Mouse (Mus musculus) MEL (cell line): Measurements from ENCODE around the gene Neil1. TPM values are rescaled to one million over a fixed set of nuclear protein-coding genes. Genes with fewer than 3 reads are reported as not detected.

ENCODE experiments used
- DNase-seq: peaks from one replicate; pipeline ENCODE4 v3.0.0; 2011; ENCODE audit warnings: low read depth, low spot score
- H3K27ac ChIP-seq: 2 replicates; pipeline ENCODE4 v1.5.1; 2012; ENCODE audit warnings: low read depth, mild to moderate bottlenecking, control low read depth, low read length, moderate library complexity; ENCODE audit not compliant: control insufficient read depth
- H3K27me3 ChIP-seq, 2 experiments: fragments of 150-350 bp in 1 of 2; sonication (generic) in 1 of 2; 2 replicates each; pipeline ENCODE4 v1.6.1; 2012; ENCODE audit warnings: low read length in 2 of 2, mild to moderate bottlenecking in 2 of 2, improper control_type of control experiment in 1 of 2, moderate library complexity in 1 of 2; ENCODE audit not compliant: insufficient read depth in 2 of 2, control insufficient read depth in 1 of 2
- H3K36me3 ChIP-seq, 2 experiments: 2 replicates each; pipeline ENCODE4 v1.6.1; 2012 to 2014; ENCODE audit warnings: low read length in 2 of 2, improper control_type of control experiment in 1 of 2, inconsistent platforms in 1 of 2, mild to moderate bottlenecking in 1 of 2; ENCODE audit not compliant: insufficient read depth in 2 of 2, control insufficient read depth in 1 of 2
- H3K4me1 ChIP-seq, 2 experiments: fragments of 150-350 bp in 1 of 2; sonication (generic) in 1 of 2; 2 replicates each; pipeline ENCODE4 v1.6.1; 2012; ENCODE audit warnings: low read length in 2 of 2, improper control_type of control experiment in 1 of 2, mild to moderate bottlenecking in 1 of 2; ENCODE audit not compliant: insufficient read depth in 2 of 2, control insufficient read depth in 1 of 2
- H3K4me3 ChIP-seq, 2 experiments: fragments of 150-350 bp in 1 of 2; sonication (generic) in 1 of 2; 2 replicates each; pipeline ENCODE4 v1.5.1; 2012; ENCODE audit warnings: low read depth in 2 of 2, low read length in 2 of 2, mild to moderate bottlenecking in 2 of 2, moderate library complexity in 2 of 2, control low read depth in 1 of 2, improper control_type of control experiment in 1 of 2; ENCODE audit not compliant: control insufficient read depth in 1 of 2, insufficient read depth in 1 of 2
- H3K79me2 ChIP-seq: 2 replicates; pipeline ENCODE4 v1.6.1; 2012; ENCODE audit warnings: mild to moderate bottlenecking, low read length, moderate library complexity; ENCODE audit not compliant: control insufficient read depth, poor library complexity, insufficient read depth
- H3K9ac ChIP-seq: 2 replicates; pipeline ENCODE4 v1.6.1; 2012; ENCODE audit warnings: low read depth, mild to moderate bottlenecking, control low read depth, low read length, moderate library complexity; ENCODE audit not compliant: control insufficient read depth, poor library complexity, severe bottlenecking
- H3K9me3 ChIP-seq: fragments of 150-350 bp; sonication (generic); replicated peaks from 2 replicates; pipeline ENCODE4 v1.6.1; 2012; ENCODE audit warnings: mild to moderate bottlenecking, low read length, improper control_type of control experiment, moderate library complexity; ENCODE audit not compliant: insufficient read depth
- BHLHE40 ChIP-seq: IDR thresholded peaks from 2 replicates; pipeline ENCODE4 v1.6.1; 2012; ENCODE audit warnings: low read depth, mild to moderate bottlenecking, inconsistent platforms, low read length, improper control_type of control experiment, borderline replicate concordance
- CHD2 ChIP-seq: IDR thresholded peaks from 2 replicates; pipeline ENCODE4 v1.6.1; 2011; ENCODE audit warnings: low read length, improper control_type of control experiment
- CTCF ChIP-seq, 3 experiments: IDR thresholded peaks in 2 of 3; conservative IDR thresholded peaks in 1 of 3; 2 replicates each; pipeline ENCODE4 v1.5.1; 2011 to 2012; ENCODE audit warnings: low read length in 3 of 3, low read depth in 2 of 3, mild to moderate bottlenecking in 2 of 3, improper control_type of control experiment in 1 of 3, inconsistent platforms in 1 of 3, mixed read lengths in 1 of 3, moderate library complexity in 1 of 3; ENCODE audit not compliant: control insufficient read depth in 1 of 3, insufficient read depth in 1 of 3, poor library complexity in 1 of 3, severe bottlenecking in 1 of 3
- E2F4 ChIP-seq: IDR thresholded peaks from 2 replicates; pipeline ENCODE4 v1.6.1; 2011; ENCODE audit warnings: low read depth, low read length, improper control_type of control experiment, borderline replicate concordance
- GATA1 ChIP-seq: IDR thresholded peaks from 2 replicates; pipeline ENCODE4 v1.6.1; 2011; ENCODE audit warnings: low read depth, low read length, improper control_type of control experiment
- HCFC1 ChIP-seq: IDR thresholded peaks from 2 replicates; pipeline ENCODE4 v1.6.1; 2012; ENCODE audit warnings: low read depth, mild to moderate bottlenecking, inconsistent platforms, low read length, improper control_type of control experiment, moderate library complexity
- MAFK ChIP-seq: IDR thresholded peaks from 2 replicates; pipeline ENCODE4 v1.6.1; 2011; ENCODE audit warnings: low read depth, mild to moderate bottlenecking, low read length, improper control_type of control experiment, borderline replicate concordance
- MAX ChIP-seq: IDR thresholded peaks from 2 replicates; pipeline ENCODE4 v1.6.1; 2011; ENCODE audit warnings: low read length, improper control_type of control experiment
- MAZ ChIP-seq: IDR thresholded peaks from 2 replicates; pipeline ENCODE4 v1.6.1; 2012; ENCODE audit warnings: low read depth, mild to moderate bottlenecking, inconsistent platforms, low read length, improper control_type of control experiment
- MEF2A ChIP-seq: IDR thresholded peaks from 2 replicates; pipeline ENCODE4 v1.6.1; 2014; ENCODE audit warnings: low read depth, mild to moderate bottlenecking, inconsistent platforms, low read length, improper control_type of control experiment; ENCODE audit not compliant: poor library complexity, insufficient replicate concordance, severe bottlenecking; ENCODE audit errors: extremely low read depth
- POLR2AphosphoS5 ChIP-seq: IDR thresholded peaks from 2 replicates; pipeline ENCODE4 v1.6.1; 2012; ENCODE audit warnings: low read depth, borderline replicate concordance, mild to moderate bottlenecking, inconsistent platforms, low read length, moderate library complexity, mixed read lengths
- SIN3A ChIP-seq: IDR thresholded peaks from 2 replicates; pipeline ENCODE4 v1.6.1; 2012; ENCODE audit warnings: low read length, improper control_type of control experiment, inconsistent platforms
- SMC3 ChIP-seq: IDR thresholded peaks from 2 replicates; pipeline ENCODE4 v1.6.1; 2011; ENCODE audit warnings: low read depth, low read length, improper control_type of control experiment
- TAL1 ChIP-seq: IDR thresholded peaks from 2 replicates; pipeline ENCODE4 v1.6.1; 2012; ENCODE audit warnings: mild to moderate bottlenecking, inconsistent platforms, low read length, moderate library complexity, mixed read lengths
- TCF12 ChIP-seq: IDR thresholded peaks from 2 replicates; pipeline ENCODE4 v1.6.1; 2014; ENCODE audit warnings: low read depth, mild to moderate bottlenecking, inconsistent platforms, low read length, improper control_type of control experiment, moderate library complexity
- UBTF ChIP-seq: IDR thresholded peaks from 2 replicates; pipeline ENCODE4 v1.6.1; 2012; ENCODE audit warnings: low read depth, mild to moderate bottlenecking, inconsistent platforms, low read length, improper control_type of control experiment, moderate library complexity, borderline replicate concordance; ENCODE audit not compliant: insufficient read depth
- ZKSCAN1 ChIP-seq: IDR thresholded peaks from 2 replicates; pipeline ENCODE4 v1.6.1; 2012; ENCODE audit warnings: low read depth, mild to moderate bottlenecking, inconsistent platforms, low read length, improper control_type of control experiment, moderate library complexity
- polyA plus RNA-seq, 2 experiments: library from polyadenylated mRNA; stranded (reverse) in 1 of 2; unstranded in 1 of 2; fragments of >175 nt in 1 of 2; fragments of >200 nt in 1 of 2; gene quantifications; 2 replicates each; pipeline versions ENCODE4 v1.2.1 to v1.2.4; 2012; ENCODE audit warnings: low replicate concordance in 2 of 2, low read depth in 1 of 2; ENCODE audit not compliant: insufficient read length in 2 of 2, insufficient read depth in 1 of 2, missing spikeins in 1 of 2
- total RNA-seq: library from RNA; depleted of rRNA; stranded (reverse); fragments of 300-350 nt; gene quantifications from 2 replicates; pipeline ENCODE4 v1.2.3, GENCODE M21; 2012

Neil1 gene
- total and polyA plus RNA-seq, 3 experiments: 1.8 to 4.3 TPM; not detected in 1

GRCm38 (mm10) chr9:57156383-57156782, 8.3 kb upstream of the Neil1 start:
- no peak for TF ChIP-seq MAFK
- TF ChIP-seq TCF12: no peak
- TF ChIP-seq GATA1: no peak
- TF ChIP-seq TAL1: no peak
- no peak for TF ChIP-seq UBTF
- no peak for TF ChIP-seq BHLHE40
- no peak for TF ChIP-seq MAZ
- TF ChIP-seq MAX: no peak
- no peak for TF ChIP-seq SIN3A
- no peak for TF ChIP-seq MEF2A
- TF ChIP-seq POLR2AphosphoS5: no peak
- TF ChIP-seq E2F4: no peak
- no peak for TF ChIP-seq HCFC1
- TF ChIP-seq ZKSCAN1: no peak
- Histone ChIP-seq H3K9me3 (no peaks in the 10 kb centered on the region), H3K79me2 (peaks cover 7% of the 10 kb centered on the region), H3K27me3 (no peaks in the 10 kb centered on the region), H3K27ac (no peak overlapping the region), H3K4me1 (peaks cover 0 to 14% of the 10 kb centered on the region in 2 experiments; a peak in 2 of 4 replicates), H3K9ac (no peak overlapping the region), H3K36me3 (peaks cover 0 to 4% of the 10 kb centered on the region in 2 experiments; a peak in 2 of 4 replicates), H3K4me3 (no peak overlapping the region)
- no peak for DNase-seq

- no peaks in the 10 kb centered on the region for H3K9me3 ChIP-seq
- peaks cover 0 to 2% of the 10 kb centered on the region in 2 experiments; a peak in 1 of 4 replicates for H3K36me3 ChIP-seq
- peaks cover 4% of the 10 kb centered on the region for H3K79me2 ChIP-seq
- H3K9ac ChIP-seq: no peak overlapping the region
- DNase-seq: no peak
- TF ChIP-seq CTCF (IDR thresholded peaks at IDR 0.05 in 2 of 3, conservative IDR thresholded peaks at IDR 0.05 in 1 of 3; ENCODE audit: control insufficient read depth in 1 of 3, insufficient read depth in 1 of 3, low read depth in 2 of 3, low read length in 3 of 3, poor library complexity in 1 of 3, severe bottlenecking in 1 of 3) (peak in 2 of 3 experiments; percentile 15 to 21; a peak in 3 of 6 replicates), CHD2 (no peak), SMC3 (0 out of 2 replicates have a peak, but pooled peaks have one; percentile 27)
- H3K27me3 ChIP-seq: no peaks in the 10 kb centered on the region
- H3K27ac ChIP-seq: no peak overlapping the region
- peaks cover 0 to 4% of the 10 kb centered on the region in 2 experiments; a peak in 1 of 4 replicates for H3K4me1 ChIP-seq
- no peak overlapping the region for H3K4me3 ChIP-seq
Measured at GRCm38 (mm10) chr9:57152331-57152730, 4.2 kb upstream of the Neil1 start.
